Mouse (Mus musculus) megakaryocyte progenitor cell, adult 5-6 weeks (primary cell): ENCODE measurements at regions not wholly inside any gene's neighbourhood (a gene's known extent, or its start where the extent isn't known, plus 50 kb on each side); places are given as distances from the start of the nearest gene placed in this dataset.
A peak's percentile ranks its signal among the peaks of the same experiment; 100 is the strongest.

ENCODE experiments used
- ATAC-seq: replicated peaks from 2 replicates; pipeline ENCODE4 v1.8.0; 2016; ENCODE audit warnings: mild to moderate bottlenecking, moderate TSS enrichment, inconsistent platforms; ENCODE audit not compliant: poor library complexity

DNA sequence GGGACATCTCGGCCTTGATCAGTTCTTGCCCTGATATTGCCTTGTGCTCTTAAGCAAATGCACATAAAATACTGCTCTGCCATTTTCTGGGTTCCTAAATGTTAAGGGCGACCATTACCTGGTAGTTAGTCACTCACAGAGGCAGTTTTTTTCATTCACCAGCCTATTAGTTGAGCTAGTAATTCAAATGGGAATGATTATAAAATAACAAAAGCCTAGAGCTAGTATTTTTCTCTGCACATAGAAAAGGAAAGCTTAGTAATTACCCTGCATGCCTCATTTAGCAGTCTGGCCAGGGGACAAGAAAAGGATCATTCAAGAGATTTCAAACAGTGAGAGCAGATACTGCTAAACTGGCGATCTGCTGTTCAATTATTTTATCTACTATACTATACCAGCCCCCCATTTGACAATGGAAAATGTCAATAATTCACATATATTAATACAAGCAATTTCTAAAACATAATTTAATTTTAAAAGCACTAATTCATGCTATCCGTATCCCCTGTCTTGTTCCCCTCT lies 645.1 kb downstream of the Pdha2 start:
- ATAC-seq: no peak

DNA sequence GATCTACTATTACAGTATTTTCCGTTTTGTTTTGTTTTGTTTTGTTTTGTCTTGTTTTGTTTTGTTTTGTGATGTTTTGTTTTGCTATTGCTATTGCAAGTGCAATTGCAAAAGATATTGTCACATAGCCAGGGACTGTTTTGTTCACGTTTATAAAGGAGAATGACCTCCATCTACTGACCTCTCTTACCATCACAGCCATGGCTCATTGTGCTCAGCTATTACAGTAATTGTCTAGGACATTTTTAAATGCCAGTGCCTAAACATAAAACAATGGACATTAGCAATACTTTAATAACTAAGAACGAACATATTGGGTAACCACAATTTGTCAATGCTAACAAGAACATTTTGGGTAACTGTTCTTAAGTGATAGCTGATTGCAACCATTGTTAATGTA lies 657.4 kb downstream of the Pdha2 start:
- no peak for ATAC-seq

DNA sequence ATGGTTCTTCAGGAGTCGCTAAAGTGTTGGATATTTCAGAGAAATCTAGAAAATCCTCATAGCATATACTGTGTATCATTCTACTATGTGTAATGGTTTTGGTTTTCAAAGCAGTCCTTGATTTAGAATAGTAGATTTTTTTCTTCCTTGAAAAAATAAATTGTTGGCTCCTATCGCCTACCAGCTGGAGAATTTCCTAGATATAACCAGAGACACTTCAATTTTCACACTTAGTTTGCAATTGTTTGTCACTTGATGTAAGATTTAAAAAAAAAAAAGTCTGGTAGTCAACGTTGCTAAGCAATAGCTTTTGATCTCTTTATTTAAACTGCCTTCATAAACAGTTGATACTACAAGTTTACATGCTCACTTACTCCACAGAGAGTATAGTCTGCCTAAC lies 663.7 kb downstream of the Pdha2 start:
- no peak for ATAC-seq

DNA sequence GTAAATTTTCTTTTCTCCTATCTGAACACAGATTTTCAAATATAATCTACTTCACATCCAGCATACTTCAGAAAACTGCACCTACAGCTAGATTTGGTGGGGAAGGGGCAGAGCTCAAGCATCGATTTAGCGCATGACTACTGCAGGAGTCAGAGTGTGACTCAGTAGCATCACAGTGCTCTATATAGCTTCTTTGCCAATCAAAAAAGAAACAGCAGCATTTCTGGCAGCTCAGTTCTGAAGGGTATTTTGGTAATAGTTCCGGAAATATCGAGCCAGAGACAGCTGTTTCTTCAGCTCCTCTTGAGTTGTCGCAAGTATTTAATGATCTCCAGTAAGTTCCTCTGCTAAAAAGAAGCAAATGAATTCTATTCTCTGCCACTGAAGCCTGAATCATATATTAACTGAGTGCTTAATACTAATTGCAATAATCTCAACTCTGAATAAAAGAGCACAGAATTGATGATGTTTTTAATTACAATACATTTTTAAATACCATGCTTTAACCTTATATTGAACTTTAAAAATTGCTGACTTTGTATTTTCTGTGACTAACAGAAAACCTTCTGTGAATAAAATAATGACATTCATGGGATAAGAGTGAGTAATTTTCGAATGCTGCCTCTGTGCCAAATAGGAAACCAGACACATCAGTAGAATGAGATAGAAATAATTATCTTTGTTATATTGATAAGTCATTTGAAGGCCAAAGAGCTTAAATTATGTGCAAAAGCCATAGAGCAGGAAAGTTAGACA lies 680.2 kb downstream of the Pdha2 start:
- no peak for ATAC-seq

DNA sequence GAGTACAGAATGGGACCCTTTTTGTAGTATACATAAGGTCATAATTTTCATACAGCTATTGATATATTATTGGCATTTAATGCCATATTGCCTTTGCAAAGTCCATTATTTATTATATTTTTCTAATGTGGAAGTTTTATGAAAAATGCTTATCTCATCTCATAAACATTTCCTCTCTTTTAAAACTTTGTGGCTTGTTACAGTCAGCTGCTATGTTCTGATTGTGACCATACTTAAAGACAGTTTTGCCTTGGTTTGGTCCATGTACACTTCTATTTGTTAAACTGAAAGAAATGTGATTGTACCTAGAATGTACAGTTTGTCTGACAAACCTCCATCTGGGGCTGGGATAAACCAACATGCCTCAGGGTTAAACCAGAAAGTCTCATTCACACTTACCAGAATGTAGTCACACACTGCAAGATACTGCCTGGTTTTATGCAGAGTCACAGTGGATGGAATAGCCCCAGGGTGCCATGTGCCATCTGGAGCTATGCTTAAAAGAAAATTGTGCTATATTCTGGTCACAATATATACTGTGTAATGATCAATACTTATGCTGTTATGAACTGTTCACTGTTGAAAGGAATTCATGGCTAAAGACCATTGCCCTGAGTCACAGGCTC lies 690.4 kb downstream of the Pdha2 start:
- peak; percentile 29; the same call in 1 of the 2 replicates for ATAC-seq

DNA sequence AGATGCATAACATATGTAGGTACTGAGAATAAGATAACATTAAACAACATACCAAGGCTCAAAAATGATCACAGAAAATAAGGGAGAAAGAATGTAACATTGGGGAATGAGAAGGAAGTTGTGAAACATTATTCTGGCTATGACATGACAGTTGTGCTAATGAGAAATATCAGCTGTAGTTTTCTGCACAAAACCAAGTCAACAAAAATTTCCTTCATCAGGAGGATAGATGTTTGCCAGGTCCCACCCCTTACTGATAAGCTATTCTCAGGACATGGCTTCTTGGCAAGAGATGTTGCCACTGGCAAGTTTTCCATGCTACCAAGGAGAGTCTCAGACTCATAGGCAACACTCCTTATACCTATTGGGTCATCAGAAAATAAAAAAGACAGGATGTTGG lies 701.3 kb downstream of the Pdha2 start:
- ATAC-seq: no peak

DNA sequence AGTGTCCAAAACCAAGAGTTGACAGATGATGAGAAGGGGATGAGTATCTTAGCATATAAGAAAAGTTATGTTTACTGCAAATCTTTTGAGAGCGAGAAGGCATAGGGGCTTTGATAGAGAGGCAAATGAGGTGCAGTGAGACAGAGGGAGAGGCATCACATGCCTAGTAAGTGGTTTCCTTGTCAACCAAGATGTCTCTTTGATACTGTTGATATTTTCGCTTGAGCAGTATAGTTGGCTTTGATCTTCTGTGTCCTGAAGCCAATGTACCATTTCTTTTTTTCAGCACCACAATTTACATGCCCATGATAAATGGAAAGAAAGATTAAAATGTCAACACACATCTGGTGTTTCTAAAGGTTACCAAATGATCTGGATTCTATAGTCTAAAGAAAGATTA lies 702.1 kb downstream of the Pdha2 start:
- ATAC-seq: no peak

DNA sequence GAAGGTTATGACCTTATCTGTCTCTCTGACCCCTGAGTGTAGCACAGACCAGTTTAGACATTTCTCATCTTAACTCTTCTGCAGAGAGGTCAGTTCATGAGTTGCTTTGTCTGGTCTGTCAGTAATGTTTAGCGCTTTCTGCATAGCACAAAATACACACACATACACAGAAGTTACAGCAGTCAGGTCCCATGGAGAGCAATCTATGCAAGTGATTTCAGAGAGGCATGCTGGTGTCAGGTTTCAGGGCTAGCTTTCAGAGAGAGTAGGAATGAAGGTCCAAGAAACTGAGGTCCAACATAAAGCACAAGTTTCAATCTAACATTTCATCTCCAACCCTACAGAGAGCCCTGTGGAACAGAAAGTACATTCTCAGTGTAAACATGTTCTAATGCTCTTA lies 718.0 kb downstream of the Pdha2 start:
- no peak for ATAC-seq

DNA sequence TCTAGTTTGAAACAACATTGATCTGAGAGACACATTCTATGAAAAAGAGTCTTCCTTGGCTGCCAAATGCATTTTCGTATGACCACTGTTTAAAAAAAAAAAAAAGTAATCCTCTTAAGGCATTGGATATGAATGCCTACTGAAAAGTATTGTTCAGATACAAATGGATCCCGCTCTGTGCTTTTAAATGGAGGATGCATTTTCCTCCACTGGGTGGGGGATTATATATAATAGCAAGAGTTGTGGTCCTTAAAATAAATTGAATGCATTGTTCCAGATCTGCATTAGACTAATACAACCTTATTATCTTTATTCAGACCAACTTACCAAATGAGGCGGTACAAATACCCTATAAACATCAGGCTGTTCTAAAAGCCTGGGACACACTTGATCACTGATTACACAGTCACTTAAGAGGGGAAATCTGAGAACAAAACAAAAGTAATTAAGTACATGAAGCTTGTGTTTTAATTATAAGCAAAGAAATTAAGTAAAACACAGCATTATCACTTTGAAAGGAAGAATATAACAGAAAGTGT lies 734.4 kb downstream of the Pdha2 start:
- ATAC-seq: no peak

DNA sequence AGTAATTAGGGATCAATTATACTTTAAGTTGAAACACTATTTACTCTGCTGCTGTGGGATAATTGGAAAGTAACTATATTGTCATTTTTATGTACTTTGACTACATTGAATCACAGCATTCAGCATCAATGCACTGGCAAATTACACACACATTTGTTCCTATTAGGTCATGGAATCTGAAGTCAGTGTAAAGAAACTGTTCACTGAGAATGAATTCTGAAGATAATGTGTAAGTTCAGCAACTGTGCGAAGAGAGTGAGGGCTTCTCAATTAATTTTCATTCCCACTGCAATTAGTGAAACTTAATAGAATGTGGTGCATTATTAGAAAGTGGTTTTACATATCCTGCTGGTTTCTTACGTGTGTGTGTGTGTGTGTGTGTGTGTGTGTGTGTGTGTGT lies 735.6 kb downstream of the Pdha2 start:
- no peak for ATAC-seq

DNA sequence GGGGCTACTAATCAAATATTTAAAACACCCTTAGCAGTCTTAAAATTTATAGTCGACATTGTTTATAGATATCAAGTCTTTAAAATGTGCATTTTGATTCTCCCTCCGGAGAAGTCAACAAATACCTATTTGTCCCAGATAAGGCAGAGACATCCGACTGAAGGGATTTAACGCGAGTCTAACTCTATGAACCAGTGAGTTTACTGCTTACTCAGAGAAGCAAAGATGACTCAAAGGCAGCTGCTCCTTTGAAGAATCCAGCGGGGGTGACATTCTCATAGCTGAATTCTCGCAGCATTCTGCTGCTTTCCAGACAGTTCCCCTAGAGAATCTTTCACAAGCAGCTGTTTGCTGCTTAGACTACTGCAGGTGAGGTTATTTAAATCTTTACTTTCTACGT lies 759.6 kb downstream of the Pdha2 start:
- no peak for ATAC-seq

DNA sequence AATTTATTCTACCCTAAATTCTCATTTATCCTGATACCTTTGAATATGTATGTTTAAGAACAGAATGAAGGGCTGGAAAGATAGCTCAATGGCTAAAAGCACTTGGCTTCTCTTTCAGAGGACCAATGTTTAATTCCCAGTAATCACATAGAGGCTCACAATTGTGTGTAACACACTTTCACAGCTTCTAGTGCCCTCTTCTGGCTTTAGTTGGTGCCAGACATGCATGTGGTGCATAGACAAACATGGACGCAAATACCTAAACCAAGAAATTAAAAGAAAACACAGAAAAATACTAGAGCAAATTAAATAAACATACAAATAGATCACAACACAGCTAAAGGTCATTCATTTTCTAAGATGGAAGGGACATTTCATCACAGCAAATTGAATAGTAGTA lies 761.0 kb downstream of the Pdha2 start:
- ATAC-seq: no peak

DNA sequence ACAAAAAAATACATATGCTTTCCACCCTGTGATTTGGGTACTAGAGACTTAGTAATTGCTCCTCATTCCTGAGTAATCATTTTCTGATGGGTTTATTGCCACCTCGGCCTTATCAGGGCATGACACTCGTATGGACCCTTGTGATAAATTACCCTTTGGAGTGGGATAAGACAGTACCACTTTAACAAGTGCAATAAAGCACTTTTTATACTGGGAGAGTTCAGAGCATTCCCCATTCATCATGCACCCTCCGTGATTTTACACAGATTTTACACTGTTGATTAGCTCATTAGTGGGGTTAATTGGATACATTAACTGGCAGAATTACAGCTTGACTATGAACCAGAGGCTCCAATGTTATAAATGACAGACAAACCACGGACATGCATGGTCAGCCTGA lies 802.9 kb downstream of the Pdha2 start:
- ATAC-seq: no peak
